Mouse (Mus musculus): Measurements from ENCODE around the gene Baiap3. TPM values are rescaled to one million over a fixed set of nuclear protein-coding genes. Genes with fewer than 3 reads are reported as not detected.

The Baiap3 gene
- total RNA-seq (2021): 10 to 100 TPM; 15.2 to 23.8 TPM
- long read RNA-seq, experiment 1, partial matches to known transcripts: 2 of 3 reads
- long read RNA-seq, experiment 1, other reads (novel, unspliced or antisense): 0 of 3 reads
- long read RNA-seq, experiment 2, full-length matches to known transcripts: 4 of 8 reads
- long read RNA-seq, experiment 2, partial matches to known transcripts: 3 of 8 reads
- long read RNA-seq, experiment 2, other reads (novel, unspliced or antisense): 1 of 8 reads

- intact Hi-C loops (cut with DNase I): no loop called here
- no peak for DNase-seq (ENCODE audit: low spot score in 2 of 2)
Measured at GRCm38 (mm10) chr17:25256140-25256754, at the start of gene Baiap3. Gene Baiap3, minus strand, starts transcription at chr17:25256364.

- intact Hi-C loops (cut with DNase I): loop anchor here (10.0 kb wide), 1 partner anchor 167 kb away; no protein-coding TSS in a partner anchor
- DNase-seq (ENCODE audit: low spot score in 2 of 2): no peak
Measured at GRCm38 (mm10) chr17:25298094-25298493, 41.9 kb upstream of the Baiap3 start, which contains the start of gene Prss34. Gene Prss34, plus strand, starts transcription at chr17:25298394.

DNA sequence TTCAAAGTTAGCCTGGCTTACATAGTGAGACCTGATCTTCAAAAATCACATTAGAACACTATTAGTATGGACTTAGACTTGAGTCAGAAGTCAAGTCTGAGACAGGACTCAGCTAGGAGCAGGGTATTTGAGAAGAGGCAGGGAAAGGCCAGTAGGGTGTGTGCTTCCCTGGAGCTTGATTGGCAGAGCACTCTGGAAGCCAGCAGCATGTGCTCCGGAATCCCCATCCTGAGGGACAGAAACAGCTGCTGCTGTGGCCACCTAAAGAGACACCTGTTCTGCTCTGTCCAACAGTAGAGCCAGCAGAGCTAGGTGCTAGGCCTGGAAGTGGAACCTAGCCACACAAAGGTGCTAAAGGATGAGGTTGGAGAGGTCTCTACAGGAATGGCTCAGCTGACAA is 37.9 kb upstream of the Baiap3 start:
- DNase-seq (ENCODE audit: low spot score in 2 of 2): no peak
- intact Hi-C loops (cut with DNase I): loop anchor here (5.0 to 10.0 kb wide), 2 partner anchors 78 to 171 kb away; no protein-coding TSS in a partner anchor

- intact Hi-C loops (cut with DNase I): loop anchor here (5.0 to 10.0 kb wide), 2 partner anchors 79 to 171 kb away; no protein-coding TSS in a partner anchor
- no peak for DNase-seq (ENCODE audit: low spot score in 2 of 2)
Measured at GRCm38 (mm10) chr17:25293495-25293894, 37.3 kb upstream of the Baiap3 start.

DNA sequence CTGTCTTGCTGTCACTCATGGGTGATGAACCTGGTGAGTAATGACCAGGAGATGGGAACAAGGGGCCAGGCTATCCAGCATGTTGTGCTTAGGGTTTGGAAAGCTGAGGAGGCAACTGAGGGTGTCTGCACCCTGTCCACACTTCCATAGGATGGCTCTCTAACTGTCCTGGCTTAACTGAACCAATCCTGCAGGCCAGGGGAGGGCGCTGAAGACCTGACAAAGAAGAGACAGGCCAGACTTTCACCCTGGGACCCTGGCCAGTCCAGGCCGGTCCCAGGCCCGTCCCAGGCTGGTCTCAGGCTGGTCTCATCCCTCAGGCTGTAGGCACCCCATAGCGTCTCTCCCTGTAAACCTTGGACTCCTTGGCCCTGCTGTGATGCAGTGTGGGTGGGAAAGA is 34.2 kb upstream of the Baiap3 start:
- intact Hi-C loops (cut with DNase I): loop anchor here (5.0 to 10.0 kb wide), 2 partner anchors 82 to 174 kb away; no protein-coding TSS in a partner anchor
- DNase-seq (ENCODE audit: low spot score in 2 of 2): no peak

GRCm38 (mm10) chr17:25288842-25289241 is 32.7 kb upstream of the Baiap3 start:
- DNase-seq (ENCODE audit: low spot score in 2 of 2): peak; percentile 50 to 66
- intact Hi-C loops (cut with DNase I): no loop called here

- DNase-seq (ENCODE audit: low spot score in 2 of 2): peak; percentile 60 to 63
- intact Hi-C loops (cut with DNase I): no loop called here
Measured at GRCm38 (mm10) chr17:25285033-25285432, 28.9 kb upstream of the Baiap3 start.

DNA sequence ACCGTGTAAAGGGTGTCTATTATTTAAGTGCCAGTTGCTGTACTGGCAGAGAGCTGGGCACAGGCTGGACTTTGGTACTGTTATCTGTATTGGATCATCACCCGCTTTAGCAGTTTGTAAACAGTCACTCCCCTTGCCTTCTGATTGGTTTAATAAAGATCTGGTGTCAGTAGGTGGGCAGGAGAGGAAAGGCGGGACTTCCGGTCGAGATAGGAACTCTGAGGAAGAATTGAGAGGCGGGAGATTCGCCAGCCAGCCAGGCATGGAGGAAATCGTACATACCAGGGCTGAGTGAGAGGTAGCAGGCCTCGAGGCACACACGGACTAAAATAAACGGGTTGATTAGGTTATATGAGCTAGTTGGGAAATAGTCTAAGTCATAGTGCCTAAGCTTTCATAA is 26.0 kb upstream of the Baiap3 start:
- DNase-seq (ENCODE audit: low spot score in 2 of 2): no peak
- intact Hi-C loops (cut with DNase I): no loop called here

DNA sequence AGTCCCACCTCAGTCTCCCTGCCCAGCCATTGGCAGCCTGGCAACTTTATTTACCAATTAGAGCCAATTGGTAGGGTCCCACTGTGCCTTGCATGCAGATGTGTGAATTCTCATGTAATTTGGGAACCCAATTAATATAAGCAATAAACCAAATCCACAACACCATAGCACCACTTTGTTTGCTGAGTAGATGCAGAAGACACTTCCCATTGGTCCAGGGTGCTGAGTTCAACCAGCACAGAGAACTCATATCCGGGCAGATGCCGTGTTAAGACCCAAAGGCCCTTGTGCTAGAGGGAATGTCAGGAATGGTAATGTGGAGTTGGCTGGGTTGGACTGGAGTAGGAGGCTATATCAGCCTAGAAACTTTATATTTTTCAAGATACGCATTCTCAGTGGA is 19.7 kb upstream of the Baiap3 start:
- no peak for DNase-seq (ENCODE audit: low spot score in 2 of 2)
- intact Hi-C loops (cut with DNase I): no loop called here

DNA sequence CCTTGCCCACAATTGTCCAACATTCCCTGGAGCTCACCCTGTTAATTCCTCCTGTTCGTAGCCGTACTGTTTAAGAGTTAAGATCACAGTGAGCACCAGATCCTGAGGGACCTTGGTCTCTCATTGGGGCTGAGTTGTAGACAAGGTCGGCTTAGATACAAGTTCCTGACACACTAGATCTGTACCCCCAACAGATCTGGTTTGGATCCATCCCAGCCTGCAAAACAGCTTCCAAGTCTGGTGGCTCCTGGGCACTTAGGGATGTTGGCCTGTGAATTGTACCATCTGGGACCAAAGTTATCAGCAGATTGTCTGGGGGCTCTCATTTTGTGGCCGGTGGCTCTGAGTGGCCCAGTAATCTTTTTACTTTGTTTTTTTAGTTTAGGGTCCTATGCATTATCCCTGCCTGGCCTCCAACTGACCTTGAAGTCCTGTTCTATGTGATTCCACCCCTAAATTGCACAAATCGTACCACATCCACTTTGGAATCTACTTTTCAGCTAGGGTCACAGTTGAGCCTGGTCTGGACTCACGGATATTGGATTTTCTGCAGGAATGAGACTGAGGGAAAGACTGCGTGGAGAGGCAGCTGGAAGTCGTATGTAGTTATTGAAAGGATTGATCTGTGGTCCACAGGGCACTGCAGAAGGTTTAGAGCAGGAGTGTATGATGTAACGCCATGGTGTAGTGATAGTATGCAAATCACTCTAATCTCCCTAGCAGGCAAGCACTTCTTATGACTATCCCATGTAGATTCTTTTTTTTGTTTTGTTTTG is 18.6 kb upstream of the Baiap3 start, which contains the start of gene Ube2i:
Ube2i (minus strand) TSS at position 52 of the 776 bp plus-strand sequence.
- intact Hi-C loops (cut with DNase I): loop anchor here (5.0 kb wide), 1 partner anchor 87 kb away; the partner anchor contains the start of gene Unkl
- no peak for DNase-seq (ENCODE audit: low spot score in 2 of 2)

GRCm38 (mm10) chr17:25273706-25274501 is 17.7 kb upstream of the Baiap3 start:
- DNase-seq (ENCODE audit: low spot score in 2 of 2): peak; percentile 96 to 97
- intact Hi-C loops (cut with DNase I): loop anchor here (5.0 kb wide), 1 partner anchor 87 kb away; the partner anchor contains the start of gene Unkl

DNA sequence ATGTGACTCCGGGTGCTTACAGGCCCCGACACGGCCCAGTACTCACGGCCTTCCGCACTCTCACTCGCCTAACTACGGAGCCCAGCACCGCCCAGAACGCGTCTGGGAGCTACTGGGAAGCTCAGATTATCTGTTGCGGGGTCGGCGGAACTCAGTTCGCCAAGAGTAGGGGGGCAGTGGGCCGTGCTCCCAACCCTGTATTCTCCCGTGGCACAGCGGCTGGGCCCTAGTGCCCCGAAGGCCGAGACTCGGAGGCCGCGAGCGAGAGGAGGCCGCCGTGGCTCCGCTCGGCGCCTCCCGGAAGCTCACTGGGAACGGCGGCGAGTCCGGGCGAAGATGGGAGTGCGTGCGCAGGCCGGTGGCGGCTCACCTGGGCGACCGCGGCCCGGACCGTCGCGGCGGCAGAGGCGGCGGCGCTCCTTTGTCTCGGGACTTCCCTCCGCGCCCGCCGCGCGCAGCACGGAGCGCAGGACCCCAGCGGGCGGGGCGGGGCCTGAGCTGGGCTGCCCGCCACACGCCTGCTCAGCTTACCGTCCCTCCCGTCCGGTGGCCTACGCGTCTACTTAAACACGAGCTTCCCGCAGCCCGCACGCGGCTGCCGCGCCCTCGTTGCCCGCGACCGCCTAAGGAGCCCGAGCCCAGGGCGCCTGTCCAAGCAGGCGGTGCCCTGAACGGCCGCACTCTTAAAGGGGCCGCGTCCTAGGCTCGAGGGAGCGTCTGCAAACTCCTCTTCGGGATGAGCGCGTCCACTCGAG is 17.0 kb upstream of the Baiap3 start:
- DNase-seq (ENCODE audit: low spot score in 2 of 2): peak in 1 of 2 experiments; percentile 86
- intact Hi-C loops (cut with DNase I): loop anchor here (5.0 kb wide), 1 partner anchor 86 kb away; the partner anchor contains the start of gene Unkl

GRCm38 (mm10) chr17:25272326-25272725 is 16.2 kb upstream of the Baiap3 start:
- intact Hi-C loops (cut with DNase I): loop anchor here (5.0 kb wide), 1 partner anchor 85 kb away; the partner anchor contains the start of gene Unkl
- DNase-seq (ENCODE audit: low spot score in 2 of 2): no peak

- no peak for DNase-seq (ENCODE audit: low spot score in 2 of 2)
- intact Hi-C loops (cut with DNase I): loop anchor here (5.0 kb wide), 1 partner anchor 84 kb away; the partner anchor contains the start of gene Unkl
Measured at GRCm38 (mm10) chr17:25270795-25271335, 14.7 kb upstream of the Baiap3 start.

- intact Hi-C loops (cut with DNase I): no loop called here
- DNase-seq (ENCODE audit: low spot score in 2 of 2): peak in 1 of 2 experiments; percentile 65
Measured at GRCm38 (mm10) chr17:25264453-25264852, 8.3 kb upstream of the Baiap3 start.

- DNase-seq (ENCODE audit: low spot score in 2 of 2): no peak
- intact Hi-C loops (cut with DNase I): no loop called here
Measured at GRCm38 (mm10) chr17:25257804-25258261, 1.7 kb upstream of the Baiap3 start.

DNA sequence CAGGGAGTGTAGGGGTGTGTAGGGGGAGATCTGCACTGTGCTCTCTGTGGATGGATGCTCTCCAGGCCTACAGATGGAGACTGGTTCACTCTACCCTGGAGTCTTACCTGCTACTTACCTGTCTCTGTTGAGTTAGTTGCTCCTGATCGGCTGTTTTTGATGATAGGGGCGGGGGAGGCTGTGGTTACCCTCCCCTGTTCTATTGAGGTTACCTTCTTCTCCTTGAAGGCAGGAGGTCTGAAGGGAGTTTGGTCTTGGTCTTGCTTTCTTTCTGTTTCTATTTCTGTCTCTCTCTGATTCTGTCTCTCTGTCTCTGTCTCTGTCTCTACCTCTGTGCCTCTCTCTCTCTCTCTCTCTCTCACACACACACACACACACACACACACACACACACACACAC is 1.1 kb downstream of the Baiap3 start:
- no peak for DNase-seq (ENCODE audit: low spot score in 2 of 2)
- intact Hi-C loops (cut with DNase I): no loop called here

- peak; percentile 64 to 81 for DNase-seq (ENCODE audit: low spot score in 2 of 2)
- intact Hi-C loops (cut with DNase I): no loop called here
Measured at GRCm38 (mm10) chr17:25253760-25254159, 2.4 kb downstream of the Baiap3 start.
